Mouse (Mus musculus): ENCODE measurements around the gene Rcbtb2.

Gene Rcbtb2

GRCm38 (mm10) chr14:73217062-73217461 lies 94.2 kb downstream of the Rcbtb2 start:
- peak; percentile 49 for DNase-seq

- DNase-seq: no peak
Observed at GRCm38 (mm10) chr14:73222316-73222970, 99.6 kb downstream of the Rcbtb2 start.

DNA sequence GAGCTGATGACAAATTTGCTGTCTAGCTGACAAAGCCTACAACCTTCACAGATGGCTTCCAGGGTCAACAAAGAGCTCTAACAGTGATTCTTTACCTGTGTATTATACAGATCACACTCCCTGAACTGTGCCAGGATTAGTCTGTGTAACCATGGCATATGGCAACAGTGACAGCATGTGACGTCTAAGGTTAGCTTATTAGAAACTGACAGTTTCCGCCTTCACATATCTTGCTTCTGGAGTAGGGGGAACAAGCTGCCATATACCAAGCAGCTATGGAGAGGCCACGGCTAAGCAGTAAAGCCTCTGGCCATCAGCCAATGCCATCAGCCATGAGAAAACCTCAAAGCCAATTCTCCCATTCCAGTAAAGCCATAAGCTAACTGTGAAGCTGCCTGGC lies 103.5 kb downstream of the Rcbtb2 start:
- no peak for DNase-seq

DNA sequence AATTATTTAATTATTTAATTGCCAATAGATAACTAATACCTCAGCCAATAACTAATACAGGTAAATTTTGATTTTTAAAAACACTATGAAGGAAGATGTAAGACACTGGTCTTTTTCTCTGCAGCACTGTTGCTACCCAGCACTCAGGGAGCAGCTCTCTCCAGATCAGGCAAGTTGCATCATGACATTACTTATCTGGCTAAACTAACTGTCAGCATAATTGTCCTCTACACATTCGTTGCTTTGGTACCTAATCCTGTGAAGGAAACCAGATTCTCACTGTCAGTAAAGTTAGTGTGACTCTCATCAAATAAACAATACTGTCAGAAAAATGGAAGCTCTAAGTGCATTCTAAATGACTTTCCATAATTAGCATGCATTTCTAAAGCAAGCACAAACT lies 104.0 kb downstream of the Rcbtb2 start:
- DNase-seq: no peak

- DNase-seq: no peak
Observed at GRCm38 (mm10) chr14:73231286-73231982, 108.6 kb downstream of the Rcbtb2 start.

DNA sequence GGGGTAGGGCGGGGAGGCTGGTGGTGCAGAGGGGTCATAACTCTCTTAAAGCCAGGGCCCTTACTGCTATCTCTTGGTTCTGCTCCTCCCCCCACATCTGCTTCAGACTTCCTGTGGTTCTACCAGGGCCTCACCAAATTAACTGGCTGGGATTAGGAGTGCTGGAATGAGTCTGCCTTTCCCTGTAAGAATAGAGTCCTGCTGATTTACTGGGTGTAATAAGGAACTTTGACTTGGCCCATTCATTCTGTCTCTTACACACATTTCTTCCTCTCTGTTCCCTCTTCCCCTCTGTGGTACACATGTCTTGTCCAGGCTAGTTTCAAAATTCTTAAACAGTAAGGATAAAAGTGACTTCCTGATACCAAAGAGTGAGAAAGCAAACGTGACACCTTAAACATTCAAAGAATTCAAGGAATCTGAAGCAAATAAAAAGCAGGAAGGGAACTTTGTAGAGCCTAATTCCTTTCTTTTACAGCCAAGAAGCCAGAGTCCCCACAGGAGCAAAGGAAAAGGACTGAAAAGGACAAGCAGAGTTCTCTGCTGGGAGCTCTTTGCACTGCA lies 111.7 kb downstream of the Rcbtb2 start:
- DNase-seq: no peak

DNA sequence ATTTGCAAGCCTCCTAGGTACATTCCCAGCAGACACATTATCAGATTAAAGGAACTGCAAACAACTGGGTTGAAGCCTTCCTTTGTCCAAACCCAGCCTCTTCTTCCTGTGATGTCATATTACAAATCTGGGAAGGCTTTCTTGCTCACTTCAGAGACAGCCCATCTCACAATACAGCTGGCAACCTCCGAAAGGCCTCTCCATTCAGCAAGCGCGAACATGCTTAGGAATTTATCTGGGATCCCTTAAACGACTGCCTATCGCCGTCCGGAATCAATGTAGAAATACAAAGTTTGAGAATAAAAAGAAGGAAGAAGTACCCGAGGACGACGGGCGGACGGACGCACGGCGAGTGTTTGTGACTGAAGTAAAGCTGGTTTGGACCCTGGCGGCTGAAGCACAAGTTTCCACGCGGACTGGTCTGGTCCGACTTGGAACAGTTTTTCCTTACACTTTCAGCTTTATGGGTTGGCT lies 115.0 kb downstream of the Rcbtb2 start, which contains the start of gene Lpar6:
Lpar6 (plus strand) TSS at position 48 of the 474 bp plus-strand sequence.
- DNase-seq: peak; percentile 77

DNA sequence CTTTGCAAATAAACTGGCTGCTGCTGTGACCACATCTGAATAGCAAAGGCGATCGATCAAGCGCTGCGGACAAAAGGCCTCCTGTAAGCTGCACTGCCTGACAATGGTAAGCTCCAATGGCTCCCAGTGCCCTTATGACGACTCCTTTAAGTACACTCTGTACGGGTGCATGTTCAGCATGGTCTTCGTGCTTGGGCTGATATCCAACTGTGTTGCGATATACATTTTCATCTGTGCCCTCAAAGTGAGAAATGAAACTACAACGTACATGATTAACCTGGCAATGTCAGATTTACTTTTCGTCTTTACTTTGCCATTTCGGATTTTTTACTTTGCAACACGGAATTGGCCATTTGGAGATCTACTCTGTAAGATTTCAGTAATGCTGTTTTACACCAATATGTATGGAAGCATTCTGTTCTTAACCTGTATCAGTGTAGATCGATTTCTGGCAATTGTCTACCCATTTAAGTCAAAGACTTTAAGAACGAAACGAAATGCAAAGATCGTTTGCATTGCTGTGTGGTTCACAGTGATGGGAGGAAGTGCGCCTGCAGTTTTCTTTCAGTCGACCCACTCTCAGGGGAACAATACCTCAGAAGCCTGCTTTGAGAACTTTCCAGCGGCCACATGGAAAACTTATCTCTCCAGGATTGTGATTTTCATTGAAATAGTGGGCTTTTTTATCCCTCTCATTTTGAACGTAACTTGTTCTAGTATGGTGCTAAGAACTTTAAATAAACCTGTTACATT lies 115.8 kb downstream of the Rcbtb2 start:
- DNase-seq: peak; percentile 45

DNA sequence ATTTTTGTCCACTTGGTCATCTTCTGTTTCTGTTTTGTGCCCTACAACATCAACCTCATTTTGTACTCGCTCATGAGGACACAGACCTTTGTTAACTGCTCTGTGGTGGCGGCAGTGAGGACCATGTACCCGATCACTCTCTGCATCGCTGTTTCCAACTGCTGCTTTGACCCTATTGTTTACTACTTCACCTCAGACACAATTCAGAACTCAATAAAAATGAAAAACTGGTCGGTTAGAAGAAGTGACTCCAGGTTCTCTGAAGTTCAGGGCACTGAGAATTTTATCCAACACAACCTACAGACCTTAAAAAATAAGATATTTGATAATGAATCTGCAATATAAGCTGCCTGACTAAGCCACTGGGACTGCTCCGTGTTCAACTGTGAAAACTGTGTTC lies 116.5 kb downstream of the Rcbtb2 start:
- DNase-seq: no peak

DNA sequence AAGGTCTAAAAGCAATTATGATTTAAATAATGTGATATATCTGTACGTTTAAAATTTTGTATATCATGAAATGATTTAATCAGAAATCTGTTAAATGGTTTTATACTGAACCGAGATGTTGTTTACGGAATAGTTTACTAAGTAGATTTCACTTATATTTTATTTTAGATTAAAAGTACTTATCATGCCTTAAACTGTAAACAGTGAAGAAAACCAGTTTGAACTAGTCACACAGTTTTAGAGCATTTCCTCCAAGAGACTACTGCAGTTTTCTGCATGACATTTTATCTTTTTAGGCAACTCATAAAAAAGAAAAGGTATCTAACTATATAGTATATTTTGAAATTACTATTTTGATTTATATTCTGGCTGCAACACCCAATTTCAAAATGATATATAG lies 117.0 kb downstream of the Rcbtb2 start:
- DNase-seq: no peak

DNA sequence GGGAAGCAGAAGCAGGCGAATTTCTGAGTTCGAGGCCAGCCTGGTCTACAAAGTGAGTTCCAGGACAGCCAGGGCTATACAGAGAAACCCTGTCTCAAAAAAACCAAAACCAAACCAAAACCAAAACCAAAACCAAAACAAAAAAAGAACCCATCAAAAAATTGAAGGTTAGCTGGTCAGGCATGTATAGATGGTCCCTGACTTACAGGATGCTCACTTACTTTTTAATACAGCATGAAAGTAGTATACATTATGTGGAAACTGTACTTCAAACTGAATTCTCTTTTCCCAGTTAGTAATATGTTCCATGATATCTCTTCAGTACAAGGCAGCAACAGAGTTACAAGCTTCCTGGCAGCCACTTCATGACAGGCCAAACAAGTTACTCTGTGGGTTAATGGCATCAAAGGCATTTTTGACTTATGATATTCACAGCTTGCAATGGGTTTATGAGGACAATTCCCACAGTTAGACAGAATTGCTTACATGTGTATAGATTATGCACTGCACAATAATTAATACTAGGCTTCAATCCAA lies 121.3 kb downstream of the Rcbtb2 start:
- no peak for DNase-seq

DNA sequence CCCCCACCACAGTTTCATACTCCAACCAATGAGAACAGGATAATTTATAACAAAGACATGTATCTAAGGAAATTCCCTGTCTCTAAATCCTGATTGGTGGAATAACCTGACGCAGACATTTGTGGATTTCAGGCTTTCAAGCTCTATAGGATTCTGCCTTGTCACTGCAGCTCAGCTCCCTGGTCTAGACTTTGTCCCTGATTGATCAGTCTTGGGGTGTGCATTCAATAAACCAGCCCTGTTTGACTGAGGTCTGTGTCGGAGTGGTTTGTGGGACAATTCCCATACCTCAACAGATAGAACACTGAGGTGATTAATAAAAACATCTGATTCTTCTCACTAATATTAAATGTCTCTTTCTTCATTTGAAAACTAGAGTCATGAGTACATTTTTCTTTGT lies 127.2 kb downstream of the Rcbtb2 start:
- DNase-seq: no peak

DNA sequence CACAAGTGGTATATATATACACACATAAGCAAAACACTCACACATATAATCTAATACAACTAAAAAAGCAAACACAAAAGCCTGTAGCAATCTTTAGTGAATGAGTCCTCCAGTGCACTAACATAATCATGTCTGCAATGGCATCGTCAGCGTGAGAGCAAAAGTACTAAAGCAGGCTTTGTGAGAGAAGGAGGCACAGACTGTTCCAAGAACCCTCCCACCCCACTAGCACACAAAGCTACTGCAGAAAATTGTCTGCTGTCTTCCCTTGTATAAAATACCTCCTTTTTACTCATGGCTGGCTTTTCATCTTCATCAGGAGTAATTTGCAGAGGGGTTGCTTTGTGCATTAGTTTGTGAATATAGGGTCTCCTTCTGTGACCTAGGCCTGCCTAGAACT lies 129.4 kb downstream of the Rcbtb2 start:
- no peak for DNase-seq

DNA sequence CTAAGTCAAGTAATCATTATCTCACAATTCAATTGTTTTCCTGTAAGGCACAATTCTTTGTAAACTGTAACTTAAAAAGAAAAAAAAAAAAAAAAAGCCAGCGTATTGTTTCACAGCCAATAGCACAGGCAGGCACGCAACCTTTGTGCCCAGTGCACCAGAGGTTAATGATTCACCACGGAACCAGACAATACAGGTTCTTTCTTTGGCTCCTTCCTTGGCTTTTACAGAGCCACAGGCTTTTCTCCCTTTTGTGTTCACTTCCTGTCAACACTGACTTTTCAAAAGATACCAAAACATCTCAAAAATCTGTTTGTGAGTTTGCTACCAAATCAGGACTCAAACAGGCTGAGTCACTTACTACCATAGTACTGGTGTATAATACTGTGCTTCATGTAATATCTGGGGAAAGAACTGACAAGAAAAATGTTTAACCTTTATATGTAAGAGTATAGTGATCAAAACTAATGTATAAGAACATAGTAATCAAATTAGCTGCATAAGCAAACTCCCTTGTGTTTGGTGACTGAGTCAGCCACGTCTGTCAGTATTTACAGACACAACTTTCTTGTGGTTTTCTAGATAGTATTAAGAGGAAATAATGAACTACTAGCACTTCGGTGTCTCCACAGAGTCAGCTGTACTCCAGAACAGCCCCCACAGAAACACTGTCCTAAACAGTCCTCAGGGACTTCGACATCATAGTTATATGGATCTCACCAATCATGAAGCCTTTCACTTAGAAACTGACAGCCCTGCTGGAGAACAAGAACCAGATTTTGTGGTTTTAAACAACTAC lies 130.8 kb downstream of the Rcbtb2 start:
- peak; percentile 24 for DNase-seq

GRCm38 (mm10) chr14:73254412-73254811 lies 131.6 kb downstream of the Rcbtb2 start:
- DNase-seq: no peak

DNA sequence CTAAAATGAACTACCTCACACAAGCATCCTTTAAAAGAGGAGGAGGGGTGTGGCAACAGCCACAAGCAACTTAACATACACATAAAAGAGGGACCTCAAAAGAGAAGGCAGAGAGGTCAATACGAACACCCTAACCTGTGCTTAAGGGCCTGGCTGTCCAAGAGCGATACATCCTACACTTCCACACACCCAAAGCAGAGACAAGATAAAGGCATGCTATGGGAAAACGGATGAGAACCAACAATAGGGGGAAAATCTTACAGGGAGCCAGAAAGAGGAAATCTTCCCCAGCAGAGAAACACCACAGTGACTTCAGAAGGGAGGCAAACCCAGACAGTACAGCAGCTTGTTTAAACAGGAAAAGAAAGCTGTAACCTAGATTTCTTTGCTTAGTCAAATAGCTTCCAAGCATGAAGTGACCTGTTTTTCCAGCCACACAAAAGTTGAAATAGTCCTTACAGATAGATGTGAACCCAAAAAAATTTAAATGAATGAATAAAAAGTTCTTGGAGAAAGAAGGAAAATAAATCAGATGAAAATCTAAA lies 132.7 kb downstream of the Rcbtb2 start:
- DNase-seq: no peak

DNA sequence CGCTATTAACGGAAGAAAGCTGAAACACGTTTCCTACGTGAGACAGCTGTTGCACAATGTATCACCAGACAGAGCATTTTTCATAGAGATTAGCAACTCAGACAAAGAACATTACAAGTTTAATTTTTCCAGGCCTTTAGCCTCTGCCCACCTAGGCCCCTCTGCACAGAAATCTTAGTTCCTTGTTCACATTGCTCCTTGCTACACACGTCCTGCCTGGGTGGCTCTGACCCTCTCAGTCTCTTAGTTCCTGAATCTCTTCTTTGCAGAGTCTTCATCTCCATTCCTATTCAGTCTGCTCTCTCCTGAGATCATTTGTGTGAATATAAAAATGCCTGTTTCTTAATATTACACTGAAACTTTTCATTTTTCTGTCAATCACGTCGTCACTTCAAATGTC lies 134.5 kb downstream of the Rcbtb2 start:
- no peak for DNase-seq
